Mouse (Mus musculus) forebrain, embryonic 12.5 days (tissue): ENCODE measurements around the gene Car8. TPM values are rescaled to one million over a fixed set of nuclear protein-coding genes. Genes with fewer than 3 reads are reported as not detected.
A peak's percentile ranks its signal among the peaks of the same experiment; 100 is the strongest.

Source experiments
- ATAC-seq: fragments of 200-750 bp; cut with Nextera tagmentation; 2 replicates; pipeline ENCODE4 v1.8.0; 2017; ENCODE audit warnings: moderate TSS enrichment; ENCODE audit not compliant: low FRiP score
- H3K27ac ChIP-seq: fragments of 300-500 bp; sonication (generic); 2 replicates; pipeline ENCODE4 v1.5.1; 2016; ENCODE audit warnings: mild to moderate bottlenecking
- H3K27me3 ChIP-seq: fragments of 300-500 bp; sonication (generic); 2 replicates; pipeline ENCODE4 v1.6.1; 2016; ENCODE audit warnings: mild to moderate bottlenecking
- H3K36me3 ChIP-seq: fragments of 300-500 bp; sonication (generic); replicated peaks from 2 replicates; pipeline ENCODE4 v1.6.1; 2016; ENCODE audit warnings: mild to moderate bottlenecking
- H3K4me1 ChIP-seq: fragments of 300-500 bp; sonication (generic); 2 replicates; pipeline ENCODE4 v1.6.1; 2016
- H3K4me2 ChIP-seq: fragments of 300-500 bp; sonication (generic); 2 replicates; pipeline ENCODE4 v1.6.1; 2016; ENCODE audit warnings: mild to moderate bottlenecking, moderate library complexity
- H3K4me3 ChIP-seq: fragments of 300-500 bp; sonication (generic); replicated peaks from 2 replicates; pipeline ENCODE4 v1.5.1; 2016; ENCODE audit warnings: mild to moderate bottlenecking
- H3K9ac ChIP-seq: fragments of 300-500 bp; sonication (generic); 2 replicates; pipeline ENCODE4 v1.6.1; 2016; ENCODE audit warnings: mild to moderate bottlenecking
- H3K9me3 ChIP-seq: fragments of 300-500 bp; sonication (generic); 2 replicates; pipeline ENCODE4 v1.6.1; 2016
- WGBS: fragments of 180-500 bp; shearing (Covaris S2); methylation state at CpG from one replicate; pipeline ENCODE4 v1.1.7; 2016; 5-methylcytosine and 5-hydroxymethylcytosine counted together
- polyA plus RNA-seq: library from polyadenylated mRNA; unstranded; fragments of >200 nt; fragmentation: Nextera tagmentation; extraction: Ambion mirVana; gene quantifications from 2 replicates; pipeline ENCODE4 v1.2.1, GENCODE M21; 2016

Gene Car8
- 1.4 TPM in 2 replicates for polyA plus RNA-seq

- H3K4me2 ChIP-seq, result peak within 1 kb of the TSS; percentile 99
- WGBS, result 1% methylated on average over 49 of the region's 49 CpGs
- peak within 1 kb of the TSS; percentile 65 for H3K4me3 ChIP-seq
- H3K4me1 ChIP-seq, result peaks cover 7% of the 10 kb centered on the region
- no peaks in the 10 kb centered on the region for H3K9me3 ChIP-seq
- peaks cover 12% of the 10 kb centered on the region for H3K27me3 ChIP-seq
- H3K36me3 ChIP-seq, result no peaks in the 10 kb centered on the region
- H3K9ac ChIP-seq, result peak within 1 kb of the TSS; percentile 63
- peak; percentile 95 for ATAC-seq
- H3K27ac ChIP-seq, result no peak within 1 kb of the TSS
Observed at GRCm38 (mm10) chr4:8238560-8239305, at the start of gene Car8. Car8 (minus strand) TSS chr4:8239041.

GRCm38 (mm10) chr4:8284934-8285333, 46.1 kb upstream of the Car8 start:
- Histone ChIP-seq H3K9ac (no peak overlapping the region), H3K4me1 (no peaks in the 10 kb centered on the region), H3K36me3 (no peaks in the 10 kb centered on the region), H3K27ac (no peak overlapping the region), H3K27me3 (no peaks in the 10 kb centered on the region), H3K4me3 (no peak overlapping the region), H3K9me3 (no peaks in the 10 kb centered on the region), H3K4me2 (no peak overlapping the region)
- no peak for ATAC-seq
- 89% methylated on average over 1 of the region's 1 CpGs for WGBS

DNA sequence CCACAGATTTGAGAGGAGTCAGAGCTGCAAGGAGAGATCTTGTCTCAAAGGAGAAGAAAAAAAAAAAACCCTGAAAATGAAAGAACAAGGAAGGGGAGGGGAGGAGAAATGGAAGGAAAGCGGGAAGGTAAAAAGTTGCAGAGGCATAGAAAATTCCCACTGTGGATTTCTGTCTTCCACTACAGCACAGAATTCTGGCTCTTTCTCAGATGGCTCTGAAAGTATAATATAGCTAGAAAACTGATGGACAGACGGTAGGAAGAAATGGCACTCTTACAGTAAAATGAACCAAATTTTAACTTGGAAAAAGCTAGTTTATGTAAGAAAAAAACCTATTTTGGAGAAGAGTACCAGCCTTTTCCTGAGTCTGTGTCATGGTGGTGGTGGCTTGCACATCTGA, 39.3 kb upstream of the Car8 start:
- H3K4me3 ChIP-seq, result no peak overlapping the region
- no peaks in the 10 kb centered on the region for H3K4me1 ChIP-seq
- no peak overlapping the region for H3K27ac ChIP-seq
- no peaks in the 10 kb centered on the region for H3K9me3 ChIP-seq
- no peak for ATAC-seq
- H3K27me3 ChIP-seq, result no peaks in the 10 kb centered on the region
- WGBS, result 94% methylated on average over 2 of the region's 2 CpGs
- H3K4me2 ChIP-seq, result no peak overlapping the region
- no peak overlapping the region for H3K9ac ChIP-seq
- H3K36me3 ChIP-seq, result no peaks in the 10 kb centered on the region

GRCm38 (mm10) chr4:8249805-8250204, 11.0 kb upstream of the Car8 start:
- no peak overlapping the region for H3K4me3 ChIP-seq
- no peaks in the 10 kb centered on the region for H3K36me3 ChIP-seq
- 83% methylated on average over 3 of the region's 3 CpGs for WGBS
- H3K4me1 ChIP-seq, result no peaks in the 10 kb centered on the region
- no peaks in the 10 kb centered on the region for H3K27me3 ChIP-seq
- H3K9ac ChIP-seq, result no peak overlapping the region
- no peak overlapping the region for H3K27ac ChIP-seq
- no peaks in the 10 kb centered on the region for H3K9me3 ChIP-seq
- H3K4me2 ChIP-seq, result no peak overlapping the region
- no peak for ATAC-seq

DNA sequence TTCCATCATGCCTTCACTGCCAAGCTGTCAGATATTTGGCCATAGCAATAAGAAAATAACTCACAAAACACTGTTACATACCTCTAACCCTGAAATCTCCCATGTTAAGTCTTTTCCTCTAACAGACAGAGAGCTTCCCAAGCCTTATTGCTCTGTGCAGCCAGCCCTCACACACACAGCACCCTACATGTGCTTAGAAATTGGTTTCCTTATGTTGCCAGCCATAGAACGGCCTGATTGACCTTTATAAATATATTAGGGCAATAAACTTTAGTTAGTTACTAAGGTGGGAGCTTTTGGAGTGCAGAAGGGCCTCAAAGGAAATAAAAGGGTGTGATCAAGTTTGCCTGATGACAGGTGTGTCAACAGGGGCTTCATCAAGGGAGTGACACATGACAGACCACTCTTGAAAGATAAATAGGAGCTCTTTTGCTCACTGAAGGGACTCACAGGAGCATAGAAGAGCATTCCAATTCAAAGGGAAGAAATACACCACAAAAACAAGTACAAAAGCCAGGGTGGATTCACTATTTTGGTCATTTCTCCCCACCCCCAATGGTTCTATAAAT, 6.7 kb upstream of the Car8 start:
- H3K9ac ChIP-seq, result no peak overlapping the region
- no peak for ATAC-seq
- WGBS, result 78% methylated on average over 1 of the region's 1 CpGs

GRCm38 (mm10) chr4:8245062-8245461, 6.2 kb upstream of the Car8 start:
- 88% methylated on average over 3 of the region's 3 CpGs for WGBS
- Histone ChIP-seq H3K9me3 (no peaks in the 10 kb centered on the region), H3K9ac (no peak overlapping the region), H3K27ac (no peak overlapping the region), H3K4me1 (no peaks in the 10 kb centered on the region), H3K36me3 (no peaks in the 10 kb centered on the region), H3K4me2 (no peak overlapping the region), H3K27me3 (no peaks in the 10 kb centered on the region), H3K4me3 (no peak overlapping the region)
- ATAC-seq, result no peak

More for the DNA sequence above, 6.7 kb upstream of the Car8 start:
- H3K27ac ChIP-seq, result no peak overlapping the region
- H3K4me3 ChIP-seq, result no peak overlapping the region
- H3K36me3 ChIP-seq, result no peaks in the 10 kb centered on the region
- no peaks in the 10 kb centered on the region for H3K27me3 ChIP-seq
- no peak overlapping the region for H3K4me2 ChIP-seq
- H3K9me3 ChIP-seq, result no peaks in the 10 kb centered on the region
- no peaks in the 10 kb centered on the region for H3K4me1 ChIP-seq

GRCm38 (mm10) chr4:8239699-8240098, 858 bp upstream of the Car8 start:
- Histone ChIP-seq H3K36me3 (no peaks in the 10 kb centered on the region), H3K9me3 (no peaks in the 10 kb centered on the region), H3K4me3 (no peak overlapping the region), H3K27me3 (peaks cover 12% of the 10 kb centered on the region), H3K4me1 (peaks cover 7% of the 10 kb centered on the region), H3K27ac (no peak overlapping the region), H3K4me2 (no peak overlapping the region), H3K9ac (no peak overlapping the region)
- ATAC-seq, result no peak
- 65% methylated on average over 11 of the region's 11 CpGs for WGBS

DNA sequence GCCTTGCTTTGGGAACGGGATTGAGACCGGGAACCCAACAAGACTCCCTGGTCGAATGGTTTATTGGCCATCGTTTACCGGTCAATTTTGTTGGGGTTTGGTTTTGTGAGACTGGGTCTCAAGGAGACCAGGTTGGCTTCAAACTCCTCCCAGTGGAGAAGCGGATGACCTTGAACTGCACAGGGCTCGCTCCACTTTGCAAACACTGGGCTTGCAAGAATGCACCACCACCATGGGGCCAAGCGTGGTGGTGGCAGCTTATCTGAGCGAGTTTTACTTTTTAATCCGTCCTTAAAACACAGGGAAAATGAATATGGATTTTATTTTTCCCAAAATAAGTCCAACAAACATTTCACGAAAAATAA, 447 bp upstream of the Car8 start:
- peak overlapping the region; percentile 99 for H3K4me2 ChIP-seq
- H3K4me1 ChIP-seq, result peaks cover 7% of the 10 kb centered on the region
- peak; percentile 66 for ATAC-seq
- peaks cover 12% of the 10 kb centered on the region for H3K27me3 ChIP-seq
- peak overlapping the region; percentile 65 for H3K4me3 ChIP-seq
- H3K9ac ChIP-seq, result peak overlapping the region; percentile 63
- WGBS, result 18% methylated on average over 11 of the region's 11 CpGs
- H3K27ac ChIP-seq, result no peak overlapping the region
- H3K9me3 ChIP-seq, result no peaks in the 10 kb centered on the region
- no peaks in the 10 kb centered on the region for H3K36me3 ChIP-seq

DNA sequence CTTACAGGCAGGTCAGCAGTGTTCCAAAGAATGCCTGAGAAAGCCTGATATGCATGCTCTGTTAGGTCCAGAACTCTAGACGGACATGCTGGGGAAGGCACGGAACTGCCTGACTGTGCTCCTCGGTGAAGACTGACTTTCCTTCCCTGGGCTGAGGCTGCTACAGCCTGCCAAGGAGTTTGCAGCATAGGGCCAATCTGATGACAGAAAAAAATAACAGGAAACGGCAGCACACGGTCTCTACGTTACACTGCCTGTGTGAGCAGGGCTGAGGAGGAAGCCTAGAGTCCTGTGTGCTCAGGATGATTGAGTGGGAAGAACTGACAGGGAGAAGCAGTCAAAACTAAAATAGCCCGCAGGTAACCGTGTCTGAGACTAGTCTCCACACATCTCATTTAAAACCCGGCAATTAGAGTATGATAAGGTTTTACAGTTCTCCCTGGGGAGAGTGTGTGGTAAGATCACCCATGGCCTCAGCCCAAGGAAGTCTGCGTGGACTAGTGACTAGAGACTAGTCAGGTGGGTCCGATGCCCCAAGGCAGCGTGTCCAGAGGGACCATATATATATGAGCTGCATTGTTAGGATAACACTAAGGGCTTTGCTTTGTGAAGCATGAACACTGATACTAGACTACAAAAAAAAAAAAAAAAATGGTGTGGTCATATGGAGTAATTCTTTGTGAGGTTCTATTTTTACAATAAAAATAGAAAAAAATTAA, 6.3 kb downstream of the Car8 start:
- WGBS, result 75% methylated on average over 12 of the region's 12 CpGs
- H3K4me2 ChIP-seq, result no peak overlapping the region
- no peaks in the 10 kb centered on the region for H3K36me3 ChIP-seq
- no peak overlapping the region for H3K27ac ChIP-seq
- no peak overlapping the region for H3K9ac ChIP-seq
- no peak for ATAC-seq
- no peaks in the 10 kb centered on the region for H3K9me3 ChIP-seq
- no peak overlapping the region for H3K4me3 ChIP-seq
- no peaks in the 10 kb centered on the region for H3K4me1 ChIP-seq
- H3K27me3 ChIP-seq, result peaks cover 2% of the 10 kb centered on the region

DNA sequence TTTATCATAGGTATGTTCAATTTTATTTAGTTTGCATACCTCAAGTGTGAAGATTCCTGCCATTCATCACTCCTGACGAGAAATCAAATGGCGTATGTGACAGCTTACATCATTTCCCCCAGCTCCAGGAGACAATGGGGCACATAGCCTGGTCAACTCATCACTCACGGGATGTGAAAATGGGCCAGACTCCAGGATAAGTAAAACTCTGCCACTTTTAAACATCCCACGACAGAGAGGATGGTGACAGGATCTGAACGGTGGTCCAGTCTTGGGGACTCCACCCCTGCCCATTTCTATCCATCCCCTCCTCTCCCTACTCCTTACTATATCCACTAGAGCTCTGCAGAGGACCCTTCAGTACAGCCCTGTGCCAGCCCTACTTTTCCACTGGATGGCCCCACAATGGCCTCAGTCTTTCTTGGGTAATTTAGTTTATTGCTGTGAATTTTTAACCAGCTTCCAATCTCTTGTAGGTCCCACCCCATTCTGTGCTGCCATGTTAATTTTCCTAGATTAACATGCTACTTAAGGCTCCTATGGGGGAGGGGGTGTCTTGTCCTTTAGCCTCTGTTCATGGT, 7.5 kb downstream of the Car8 start:
- Histone ChIP-seq H3K27ac (no peak overlapping the region), H3K27me3 (no peaks in the 10 kb centered on the region), H3K9me3 (no peaks in the 10 kb centered on the region), H3K36me3 (no peaks in the 10 kb centered on the region), H3K4me3 (no peak overlapping the region), H3K9ac (no peak overlapping the region), H3K4me1 (no peaks in the 10 kb centered on the region), H3K4me2 (no peak overlapping the region)
- 89% methylated on average over 5 of the region's 5 CpGs for WGBS
- no peak for ATAC-seq

DNA sequence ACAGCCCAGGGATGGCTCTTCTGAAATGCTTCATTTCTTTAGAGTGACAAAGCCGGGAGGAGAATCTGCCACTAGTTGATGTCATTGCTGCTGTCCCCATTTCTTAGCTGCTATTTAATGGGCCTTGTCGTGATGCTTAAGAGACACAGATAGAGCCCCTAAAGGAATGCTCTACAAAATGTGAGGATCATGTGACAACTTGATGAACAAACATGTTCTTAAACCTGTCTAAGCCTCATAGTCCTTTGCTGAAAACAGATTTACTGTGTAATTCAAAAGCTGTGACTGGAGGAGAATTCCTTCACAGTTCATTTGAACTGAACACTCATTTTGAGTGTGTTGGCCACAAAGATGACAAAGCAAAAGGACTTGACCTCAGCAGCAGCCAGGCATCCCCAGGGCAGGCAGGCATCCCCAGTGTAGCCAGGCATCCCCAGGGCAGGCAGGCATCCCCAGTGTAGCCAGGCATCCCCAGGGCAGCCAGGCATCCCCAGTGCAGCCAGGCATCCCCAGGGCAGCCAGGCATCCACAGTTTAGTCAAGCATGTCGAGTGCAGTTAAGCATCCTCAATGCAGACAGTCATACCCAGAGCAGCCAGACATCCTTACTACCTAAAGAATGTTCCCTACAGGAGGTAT, 9.1 kb downstream of the Car8 start:
- Histone ChIP-seq H3K27me3 (no peaks in the 10 kb centered on the region), H3K4me2 (no peak overlapping the region), H3K27ac (no peak overlapping the region), H3K4me1 (no peaks in the 10 kb centered on the region), H3K9ac (no peak overlapping the region), H3K36me3 (no peaks in the 10 kb centered on the region), H3K9me3 (no peaks in the 10 kb centered on the region), H3K4me3 (no peak overlapping the region)
- 52% methylated on average over 3 of the region's 3 CpGs for WGBS
- ATAC-seq, result no peak

- no peaks in the 10 kb centered on the region for H3K36me3 ChIP-seq
- no peaks in the 10 kb centered on the region for H3K27me3 ChIP-seq
- no peak overlapping the region for H3K4me3 ChIP-seq
- no peak for ATAC-seq
- no peak overlapping the region for H3K9ac ChIP-seq
- 84% methylated on average over 8 of the region's 8 CpGs for WGBS
- H3K27ac ChIP-seq, result no peak overlapping the region
- no peaks in the 10 kb centered on the region for H3K9me3 ChIP-seq
- no peak overlapping the region for H3K4me2 ChIP-seq
- H3K4me1 ChIP-seq, result peaks cover 7% of the 10 kb centered on the region; the same call in 1 of the 2 replicates
Observed at GRCm38 (mm10) chr4:8218941-8219340, 19.9 kb downstream of the Car8 start.
